Mouse (Mus musculus) liver, embryonic 14.5 days (tissue): ENCODE data around the gene Klk13. TPM values are rescaled to one million over a fixed set of nuclear protein-coding genes. Genes with fewer than 3 reads are reported as not detected.

ENCODE experiments used
- ATAC-seq: fragments of 200-750 bp; cut with Nextera tagmentation; 2 replicates; pipeline ENCODE4 v1.8.0; 2017; ENCODE audit warnings: moderate number of reproducible peaks, mild to moderate bottlenecking, moderate library complexity; ENCODE audit not compliant: insufficient read depth
- DNase-seq, 3 experiments: peaks; one replicate each; pipeline ENCODE4 v3.0.0-alpha.2; 2012 to 2013; ENCODE audit warnings: low read depth in 3 of 3, low spot score in 3 of 3
- H3K27ac ChIP-seq: fragments of 300-500 bp; sonication (generic); 2 replicates; pipeline ENCODE4 v1.5.1; 2014; ENCODE audit warnings: moderate library complexity, mild to moderate bottlenecking, control low read depth, inconsistent platforms
- H3K27me3 ChIP-seq: fragments of 300-500 bp; sonication (generic); 2 replicates; pipeline ENCODE4 v1.6.1; 2014; ENCODE audit warnings: mild to moderate bottlenecking, low read length, moderate library complexity; ENCODE audit not compliant: control insufficient read depth, insufficient read depth
- H3K36me3 ChIP-seq: fragments of 300-500 bp; sonication (generic); replicated peaks from 2 replicates; pipeline ENCODE4 v1.6.1; 2014; ENCODE audit warnings: low read depth; ENCODE audit not compliant: control insufficient read depth, insufficient read depth
- H3K4me1 ChIP-seq, 2 experiments: fragments of 200-500 bp in 1 of 2; fragments of 300-500 bp in 1 of 2; sonication (generic) in 1 of 2; replicated peaks; 2 replicates each; pipeline ENCODE4 v1.6.1; 2012 to 2014; ENCODE audit warnings: antibody characterized with exemption in 1 of 2, inconsistent platforms in 1 of 2, low read length in 1 of 2; ENCODE audit not compliant: control insufficient read depth in 2 of 2, insufficient read depth in 2 of 2
- H3K4me2 ChIP-seq: fragments of 300-500 bp; sonication (generic); 2 replicates; pipeline ENCODE4 v1.6.1; 2014; ENCODE audit warnings: low read depth, mild to moderate bottlenecking, control low read depth, moderate library complexity
- H3K4me3 ChIP-seq, 2 experiments: fragments of 200-500 bp in 1 of 2; fragments of 300-500 bp in 1 of 2; sonication (generic) in 1 of 2; 2 replicates each; pipeline ENCODE4 v1.5.1; 2012 to 2014; ENCODE audit warnings: low read depth in 2 of 2, low read length in 2 of 2, mild to moderate bottlenecking in 2 of 2, control low read depth in 1 of 2, inconsistent platforms in 1 of 2, moderate library complexity in 1 of 2; ENCODE audit not compliant: insufficient read depth in 1 of 2
- H3K9ac ChIP-seq: fragments of 300-500 bp; sonication (generic); replicated peaks from 2 replicates; pipeline ENCODE4 v1.6.1; 2014; ENCODE audit warnings: mild to moderate bottlenecking, control low read depth, moderate library complexity
- H3K9me3 ChIP-seq: fragments of 300-500 bp; sonication (generic); 2 replicates; pipeline ENCODE4 v1.6.1; 2016; ENCODE audit warnings: low read length, mixed read lengths; ENCODE audit not compliant: control insufficient read depth
- CTCF ChIP-seq: IDR thresholded peaks from 2 replicates; pipeline ENCODE4 v1.5.1; 2016; ENCODE audit warnings: antibody characterized with exemption, low read depth, control low read depth
- EP300 ChIP-seq: IDR thresholded peaks from 2 replicates; pipeline ENCODE4 v1.6.1; 2016; ENCODE audit warnings: antibody characterized with exemption, low read depth
- WGBS: fragments of 180-500 bp; shearing (Covaris S2); extraction: QIAGEN DNeasy Blood & Tissue Kit; methylation state at CpG from one replicate; pipeline ENCODE4 v1.1.7; 2014; ENCODE audit not compliant: insufficient replicate concordance; 5-methylcytosine and 5-hydroxymethylcytosine counted together
- polyA plus RNA-seq, 2 experiments: library from polyadenylated mRNA; depleted of rRNA in 1 of 2; stranded (reverse) in 1 of 2; unstranded in 1 of 2; fragments of >200 nt; fragmentation: Nextera tagmentation in 1 of 2; extraction: Ambion mirVana in 1 of 2; gene quantifications; 2 replicates each; pipeline versions ENCODE4 v1.2.1 to v1.2.3; 2012 to 2014

The Klk13 gene
- polyA plus RNA-seq, 2 experiments: 0.02 to 0.06 TPM

DNA sequence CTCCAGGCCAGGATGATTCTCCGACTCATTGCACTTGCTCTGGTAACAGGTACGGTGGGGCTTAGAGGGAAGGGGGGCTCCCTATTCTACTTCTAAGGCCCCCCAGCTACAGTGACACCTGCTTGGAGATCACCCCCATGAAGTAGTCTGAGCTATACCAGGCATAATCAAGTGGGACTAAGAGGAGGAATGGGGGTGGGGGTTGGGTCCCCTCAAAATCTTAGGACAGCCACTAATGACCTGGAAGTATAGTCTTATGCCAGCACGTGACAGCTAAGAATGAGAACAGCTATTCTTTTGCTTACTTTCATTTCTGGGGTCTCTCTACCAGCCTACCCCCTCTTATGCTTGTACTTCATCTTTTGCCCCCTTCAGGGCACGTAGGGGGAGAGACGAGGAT, 64.1 kb downstream of the Klk13 start:
- H3K27ac ChIP-seq: no peak overlapping the region
- WGBS: 68% methylated on average over 5 of the region's 5 CpGs
- TF ChIP-seq EP300 (no peak), CTCF (no peak)
- H3K4me1 ChIP-seq: no peaks in the 10 kb centered on the region
- H3K36me3 ChIP-seq: no peaks in the 10 kb centered on the region
- H3K9ac ChIP-seq: no peak overlapping the region
- no peaks in the 10 kb centered on the region for H3K27me3 ChIP-seq
- DNase-seq: no peak
- no peak overlapping the region for H3K4me3 ChIP-seq
- ATAC-seq: no peak
- no peaks in the 10 kb centered on the region for H3K9me3 ChIP-seq
- no peak overlapping the region for H3K4me2 ChIP-seq

Other genes with a start within 250 kb of the Klk13 start
- 0.48 and 0.77 TPM in 2 replicates for gene Vsig10l, start 249.4 kb upstream of the Klk13 start, polyA plus RNA-seq (2012; rRNA removed)
- 0.27 and 0.52 TPM in 2 replicates for gene Vsig10l, start 249.4 kb upstream of the Klk13 start, polyA plus RNA-seq (2014; fragmentation: Nextera tagmentation; extraction: Ambion mirVana)
- 0.07 and 0.12 TPM in 2 replicates for gene Iglon5, start 222.5 kb upstream of the Klk13 start, polyA plus RNA-seq (2012; rRNA removed)
- gene Iglon5, start 222.5 kb upstream of the Klk13 start, polyA plus RNA-seq (2014; fragmentation: Nextera tagmentation; extraction: Ambion mirVana): not detected in 2 replicates
- not detected in 2 replicates for gene 4931406B18Rik, start 206.6 kb upstream of the Klk13 start, polyA plus RNA-seq (2012; rRNA removed)
- gene 4931406B18Rik, start 206.6 kb upstream of the Klk13 start, polyA plus RNA-seq (2014; fragmentation: Nextera tagmentation; extraction: Ambion mirVana): not detected in 2 replicates
- gene Cd33, start 168.1 kb upstream of the Klk13 start, polyA plus RNA-seq (2012; rRNA removed): 0.95 and 1.4 TPM in 2 replicates
- 1.5 and 1.9 TPM in 2 replicates for gene Cd33, start 168.1 kb upstream of the Klk13 start, polyA plus RNA-seq (2014; fragmentation: Nextera tagmentation; extraction: Ambion mirVana)
- 0.18 and 0.33 TPM in 2 replicates for gene Zfp658, start 150.3 kb upstream of the Klk13 start, polyA plus RNA-seq (2012; rRNA removed)
- gene Zfp658, start 150.3 kb upstream of the Klk13 start, polyA plus RNA-seq (2014; fragmentation: Nextera tagmentation; extraction: Ambion mirVana): 0.15 and 0.25 TPM in 2 replicates
- 0.56 and 0.87 TPM in 2 replicates for gene Zfp719, start 133.0 kb upstream of the Klk13 start, polyA plus RNA-seq (2012; rRNA removed)
- gene Zfp719, start 133.0 kb upstream of the Klk13 start, polyA plus RNA-seq (2014; fragmentation: Nextera tagmentation; extraction: Ambion mirVana): 1.6 and 1.7 TPM in 2 replicates
- gene Zfp819, start 105.4 kb upstream of the Klk13 start, polyA plus RNA-seq (2012; rRNA removed): 0.07 TPM in 1 of 2 replicates, not detected in the other
- not detected in 2 replicates for gene Zfp819, start 105.4 kb upstream of the Klk13 start, polyA plus RNA-seq (2014; fragmentation: Nextera tagmentation; extraction: Ambion mirVana)
- gene Ceacam18, start 77.9 kb upstream of the Klk13 start, polyA plus RNA-seq (2012; rRNA removed): not detected in 2 replicates
- gene Ceacam18, start 77.9 kb upstream of the Klk13 start, polyA plus RNA-seq (2014; fragmentation: Nextera tagmentation; extraction: Ambion mirVana): 0.08 TPM in 1 of 2 replicates, not detected in the other
- gene Siglece, start 52.4 kb upstream of the Klk13 start, polyA plus RNA-seq (2012; rRNA removed): 1.5 and 1.6 TPM in 2 replicates
- 1.1 and 2.0 TPM in 2 replicates for gene Siglece, start 52.4 kb upstream of the Klk13 start, polyA plus RNA-seq (2014; fragmentation: Nextera tagmentation; extraction: Ambion mirVana)
- 3.1 and 3.2 TPM in 2 replicates for gene Ctu1, start 40.6 kb upstream of the Klk13 start, polyA plus RNA-seq (2012; rRNA removed)
- gene Ctu1, start 40.6 kb upstream of the Klk13 start, polyA plus RNA-seq (2014; fragmentation: Nextera tagmentation; extraction: Ambion mirVana): 2.2 TPM in 2 replicates
- 0.04 and 0.05 TPM in 2 replicates for gene Klk14, start 22.1 kb upstream of the Klk13 start, polyA plus RNA-seq (2012; rRNA removed)
- not detected in 2 replicates for gene Klk14, start 22.1 kb upstream of the Klk13 start, polyA plus RNA-seq (2014; fragmentation: Nextera tagmentation; extraction: Ambion mirVana)
- not detected in 2 replicates for gene Klk12, start 56.3 kb downstream of the Klk13 start, polyA plus RNA-seq (2012; rRNA removed)
- not detected in 2 replicates for gene Klk12, start 56.3 kb downstream of the Klk13 start, polyA plus RNA-seq (2014; fragmentation: Nextera tagmentation; extraction: Ambion mirVana)
- not detected in 2 replicates for gene Klk11, start 62.0 kb downstream of the Klk13 start, polyA plus RNA-seq (2012; rRNA removed)
- not detected in 2 replicates for gene Klk11, start 62.0 kb downstream of the Klk13 start, polyA plus RNA-seq (2014; fragmentation: Nextera tagmentation; extraction: Ambion mirVana)
- gene Klk10, start 68.5 kb downstream of the Klk13 start, polyA plus RNA-seq (2012; rRNA removed): 0.02 and 0.10 TPM in 2 replicates
- not detected in 2 replicates for gene Klk10, start 68.5 kb downstream of the Klk13 start, polyA plus RNA-seq (2014; fragmentation: Nextera tagmentation; extraction: Ambion mirVana)
- not detected in 2 replicates for gene Klk9, start 79.3 kb downstream of the Klk13 start, polyA plus RNA-seq (2012; rRNA removed)
- gene Klk9, start 79.3 kb downstream of the Klk13 start, polyA plus RNA-seq (2014; fragmentation: Nextera tagmentation; extraction: Ambion mirVana): not detected in 2 replicates
- 4.6 and 5.0 TPM in 2 replicates for gene Klk8, start 85.0 kb downstream of the Klk13 start, polyA plus RNA-seq (2012; rRNA removed)
- 8.4 and 10.0 TPM in 2 replicates for gene Klk8, start 85.0 kb downstream of the Klk13 start, polyA plus RNA-seq (2014; fragmentation: Nextera tagmentation; extraction: Ambion mirVana)
- 0.02 TPM in 1 of 2 replicates, not detected in the other for gene Klk7, start 98.7 kb downstream of the Klk13 start, polyA plus RNA-seq (2012; rRNA removed)
- gene Klk7, start 98.7 kb downstream of the Klk13 start, polyA plus RNA-seq (2014; fragmentation: Nextera tagmentation; extraction: Ambion mirVana): not detected in 2 replicates
- gene Klk6, start 111.9 kb downstream of the Klk13 start, polyA plus RNA-seq (2012; rRNA removed): not detected in 2 replicates
- not detected in 2 replicates for gene Klk6, start 111.9 kb downstream of the Klk13 start, polyA plus RNA-seq (2014; fragmentation: Nextera tagmentation; extraction: Ambion mirVana)
- gene Klk5, start 129.4 kb downstream of the Klk13 start, polyA plus RNA-seq (2012; rRNA removed): not detected in 2 replicates
- not detected in 2 replicates for gene Klk5, start 129.4 kb downstream of the Klk13 start, polyA plus RNA-seq (2014; fragmentation: Nextera tagmentation; extraction: Ambion mirVana)
- gene Klk4, start 168.6 kb downstream of the Klk13 start, polyA plus RNA-seq (2012; rRNA removed): not detected in 2 replicates
- not detected in 2 replicates for gene Klk4, start 168.6 kb downstream of the Klk13 start, polyA plus RNA-seq (2014; fragmentation: Nextera tagmentation; extraction: Ambion mirVana)
- not detected in 2 replicates for gene Klk15, start 221.2 kb downstream of the Klk13 start, polyA plus RNA-seq (2012; rRNA removed)
- not detected in 2 replicates for gene Klk15, start 221.2 kb downstream of the Klk13 start, polyA plus RNA-seq (2014; fragmentation: Nextera tagmentation; extraction: Ambion mirVana)
- not detected in 2 replicates for gene Klk1b8, start 238.1 kb downstream of the Klk13 start, polyA plus RNA-seq (2012; rRNA removed)
- not detected in 2 replicates for gene Klk1b8, start 238.1 kb downstream of the Klk13 start, polyA plus RNA-seq (2014; fragmentation: Nextera tagmentation; extraction: Ambion mirVana)